Mouse (Mus musculus) ES-Bruce4 (cell line): Measurements from ENCODE around the gene Ski.

Source experiments
- CTCF ChIP-seq: IDR thresholded peaks from one replicate; pipeline ENCODE4 v1.8.1; 2011; ENCODE audit warnings: low read depth, low read length
- EP300 ChIP-seq: IDR thresholded peaks from 2 replicates; pipeline ENCODE4 v1.6.1; 2011; ENCODE audit warnings: low read depth, low read length; ENCODE audit not compliant: insufficient read depth

GRCm38 (mm10) chr4:155213752-155214054 lies 8.7 kb downstream of the Ski start:
- TF ChIP-seq CTCF (no peak), EP300 (no peak)
